Mouse (Mus musculus) ovary, postnatal 10 days (tissue): ENCODE data around the gene Gm9821.

Experiments
- DNase-seq: peaks from one replicate; pipeline ENCODE4 v3.0.0; 2022; ENCODE audit warnings: low spot score

The Gm9821 gene

DNA sequence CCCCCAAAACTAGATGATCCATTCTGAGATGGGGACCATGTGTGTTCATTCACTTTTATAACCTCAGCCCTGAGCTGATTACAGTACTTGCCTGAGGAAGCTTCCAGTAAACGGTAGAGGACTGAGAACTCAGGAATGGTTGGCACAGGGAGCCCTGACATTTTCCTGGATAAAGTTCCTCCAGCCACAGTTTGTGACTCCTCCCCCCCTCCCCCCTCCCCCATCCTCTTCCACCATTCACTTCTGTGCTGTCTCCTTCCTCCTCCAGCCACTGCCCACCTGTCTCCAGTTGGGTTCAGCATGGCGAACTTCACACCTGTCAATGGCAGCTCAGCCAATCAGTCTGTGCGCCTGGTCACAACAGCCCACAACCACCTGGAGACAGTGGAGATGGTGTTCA is 18.6 kb upstream of the Gm9821 start, which contains the start of gene Chrm4:
Gene Chrm4 (plus strand): TSS at position 301 of the 400 bp plus-strand sequence.
- DNase-seq, result no peak

- no peak for DNase-seq
These were observed 17.5 kb upstream of the Gm9821 start for GRCm38 (mm10) chr2:91927826-91928533.

DNA sequence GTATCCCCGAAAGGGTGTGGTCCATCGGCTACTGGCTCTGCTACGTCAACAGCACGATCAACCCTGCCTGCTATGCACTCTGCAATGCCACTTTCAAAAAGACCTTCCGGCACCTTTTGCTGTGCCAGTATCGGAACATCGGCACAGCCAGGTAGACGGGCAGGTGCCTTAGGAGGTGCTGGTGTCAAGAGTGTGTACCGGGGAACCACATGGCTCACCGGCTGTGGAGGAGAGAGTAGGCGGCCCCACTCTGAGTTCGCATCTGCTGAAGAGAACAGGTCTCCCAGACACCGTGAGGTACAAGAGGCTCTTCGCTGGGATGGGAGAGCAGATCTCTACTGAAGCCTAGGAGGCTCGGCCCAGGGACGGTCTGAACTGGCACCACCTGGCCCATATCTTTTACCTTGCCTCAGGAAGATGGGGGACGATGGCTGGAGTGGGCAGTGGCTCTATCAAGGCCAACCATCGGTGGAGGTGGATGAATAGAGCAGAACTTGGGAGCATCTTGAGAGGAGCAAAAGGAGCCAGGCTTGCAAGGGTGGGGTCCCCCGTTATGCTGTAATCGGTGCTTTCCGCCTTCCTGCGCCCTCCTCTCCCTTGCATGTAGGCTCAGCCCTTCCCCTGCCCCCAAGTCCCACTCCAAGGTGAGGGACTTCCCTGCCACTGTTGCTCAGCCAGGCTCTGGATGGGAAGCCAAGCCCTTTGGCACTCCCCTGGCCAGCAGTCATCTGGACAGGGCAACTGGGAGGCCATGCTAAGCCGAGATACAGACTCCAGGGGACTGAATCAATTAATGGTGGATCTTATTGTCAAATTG is 16.8 kb upstream of the Gm9821 start:
- no peak for DNase-seq

DNA sequence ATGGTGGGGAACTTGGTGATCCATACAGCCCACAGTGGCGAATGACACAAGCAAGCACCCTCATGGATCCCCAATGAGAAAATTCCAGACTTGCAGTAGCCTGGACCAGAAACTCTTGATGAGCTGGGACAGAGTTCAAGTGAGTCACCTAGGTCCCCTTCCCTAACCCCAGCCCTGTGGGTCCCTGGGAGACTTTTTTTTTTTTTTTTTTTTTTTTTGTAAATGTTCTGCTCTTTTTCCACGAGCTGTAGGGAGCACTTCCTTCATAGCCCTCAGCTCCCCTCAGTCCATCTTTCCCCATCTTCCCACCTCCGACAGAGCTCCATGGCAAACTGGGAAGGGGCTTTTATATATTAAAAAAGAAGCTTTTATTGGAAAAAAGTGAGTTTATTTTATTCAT is 16.0 kb upstream of the Gm9821 start:
- no peak for DNase-seq

GRCm38 (mm10) chr2:91929936-91930335 is 15.6 kb upstream of the Gm9821 start:
- no peak for DNase-seq

DNA sequence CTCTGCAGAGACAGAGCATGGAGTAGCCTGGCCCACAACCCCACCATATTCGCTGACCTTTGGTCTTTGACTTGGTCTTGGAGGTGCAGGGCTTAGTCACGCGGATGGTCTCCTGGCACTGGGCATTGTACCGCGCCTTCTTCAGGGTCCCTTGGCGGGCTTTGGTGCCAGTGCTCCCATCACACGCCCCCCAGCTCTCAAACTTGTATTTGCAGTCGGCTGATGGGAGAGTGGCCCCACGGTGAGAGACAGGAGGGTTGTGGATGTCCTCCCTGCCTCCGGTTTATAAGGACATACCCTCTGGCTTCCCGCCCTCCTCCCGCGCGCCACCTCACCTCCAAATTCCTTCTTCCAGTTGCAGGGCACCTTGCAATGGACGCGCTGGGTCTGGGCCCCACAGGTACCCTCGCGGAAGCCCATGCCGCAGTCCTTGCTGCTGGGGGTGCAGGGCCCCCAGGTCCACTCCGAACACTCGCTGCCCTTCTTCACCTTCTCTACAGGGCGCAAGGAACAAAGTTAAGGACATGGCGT is 14.7 kb upstream of the Gm9821 start:
- no peak for DNase-seq

DNA sequence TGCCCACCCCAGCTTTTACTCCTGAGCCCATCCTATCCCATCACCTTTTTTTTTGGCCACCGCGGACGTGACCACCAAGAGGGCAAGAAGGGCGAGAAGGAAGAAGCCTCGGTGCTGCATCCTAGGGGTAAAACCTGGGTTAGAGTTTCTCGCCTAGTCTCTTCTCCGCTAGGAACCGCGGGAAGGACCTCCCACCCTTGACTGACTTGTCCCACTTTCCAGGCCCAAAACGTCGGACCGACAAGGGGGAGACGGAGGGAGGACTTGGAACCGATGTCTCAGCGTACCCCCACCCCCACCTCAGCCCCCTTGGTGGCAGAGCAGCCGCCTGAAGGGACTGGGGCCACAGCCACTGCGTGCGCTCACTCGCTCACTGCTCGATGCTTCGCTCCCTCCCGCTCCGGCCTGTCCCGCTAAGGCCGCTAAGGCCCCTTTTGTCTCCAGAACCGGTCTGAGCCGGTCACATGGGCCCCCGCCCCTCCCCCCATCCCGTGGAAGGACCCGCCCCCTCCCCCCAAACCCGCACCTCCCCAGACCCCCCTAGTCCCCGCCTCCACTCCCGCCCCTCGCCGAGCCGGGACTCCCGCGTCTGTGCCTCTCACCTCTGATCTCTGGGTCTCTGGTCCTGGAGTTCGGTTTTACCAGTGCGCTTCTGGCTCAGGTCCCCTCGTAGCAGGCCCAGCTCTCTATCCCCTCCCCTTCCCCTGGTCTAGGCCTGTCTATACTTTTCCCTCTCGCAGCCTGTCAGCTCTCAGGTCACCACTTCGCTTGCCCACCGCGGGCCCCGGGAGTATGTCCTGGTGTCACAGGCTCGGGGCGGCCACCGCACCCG is 14.0 kb upstream of the Gm9821 start:
- DNase-seq, result peak; percentile 60

DNA sequence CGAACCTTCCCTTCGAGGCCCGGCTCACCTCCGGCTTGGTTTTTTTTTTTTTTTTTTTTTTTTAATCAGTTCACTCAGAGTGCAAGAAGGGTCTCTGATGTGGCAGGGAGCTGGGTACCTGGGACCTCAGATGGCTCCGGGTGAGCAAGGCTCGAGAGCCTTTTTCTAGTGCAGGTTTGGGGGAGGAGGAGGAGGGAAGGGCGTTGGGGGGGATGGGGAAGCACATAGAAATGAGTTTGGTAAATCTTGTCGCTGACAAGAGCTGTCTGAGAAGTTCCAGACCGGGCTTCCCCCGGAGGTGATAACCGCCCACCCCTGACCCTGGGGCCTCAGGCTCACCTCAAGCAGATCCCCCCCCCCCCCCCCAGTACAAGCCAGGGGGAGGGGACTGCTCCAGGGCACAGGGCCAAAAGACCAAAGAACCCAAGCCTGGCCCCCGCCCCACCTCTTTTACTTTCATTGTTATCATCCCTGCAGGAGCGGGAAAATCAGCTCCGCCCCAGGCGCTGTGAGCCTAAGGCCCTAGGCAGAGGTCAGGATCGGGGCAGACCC is 13.3 kb upstream of the Gm9821 start, which contains the start of gene Mdk:
Gene Mdk (minus strand): TSS at position 138 of the 552 bp plus-strand sequence.
- no peak for DNase-seq

- DNase-seq, result no peak
These were observed 12.7 kb upstream of the Gm9821 start for GRCm38 (mm10) chr2:91932737-91933350.

DNA sequence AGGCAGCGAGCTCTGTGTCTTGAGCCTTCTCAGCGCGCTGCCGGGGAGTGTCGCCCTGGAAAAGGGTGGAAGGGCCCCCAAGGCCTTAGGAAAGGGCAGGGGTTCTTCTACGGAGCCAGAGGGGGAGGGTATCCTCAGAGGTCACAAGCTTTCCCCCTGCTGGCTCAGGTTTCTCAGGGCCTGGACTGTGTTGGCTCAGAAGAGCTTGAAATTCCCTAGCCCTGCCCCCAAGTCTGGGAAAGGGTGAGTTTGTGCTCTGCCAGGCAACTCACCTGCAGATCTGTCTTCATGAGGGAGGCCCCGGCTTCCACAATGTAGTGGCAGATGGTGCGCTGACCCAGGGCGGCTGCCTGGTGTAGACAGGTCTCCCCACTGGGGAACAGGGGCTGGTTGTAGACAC is 12.0 kb upstream of the Gm9821 start:
- DNase-seq, result no peak

- DNase-seq, result no peak
These were observed 11.5 kb upstream of the Gm9821 start for GRCm38 (mm10) chr2:91934016-91934415.

DNA sequence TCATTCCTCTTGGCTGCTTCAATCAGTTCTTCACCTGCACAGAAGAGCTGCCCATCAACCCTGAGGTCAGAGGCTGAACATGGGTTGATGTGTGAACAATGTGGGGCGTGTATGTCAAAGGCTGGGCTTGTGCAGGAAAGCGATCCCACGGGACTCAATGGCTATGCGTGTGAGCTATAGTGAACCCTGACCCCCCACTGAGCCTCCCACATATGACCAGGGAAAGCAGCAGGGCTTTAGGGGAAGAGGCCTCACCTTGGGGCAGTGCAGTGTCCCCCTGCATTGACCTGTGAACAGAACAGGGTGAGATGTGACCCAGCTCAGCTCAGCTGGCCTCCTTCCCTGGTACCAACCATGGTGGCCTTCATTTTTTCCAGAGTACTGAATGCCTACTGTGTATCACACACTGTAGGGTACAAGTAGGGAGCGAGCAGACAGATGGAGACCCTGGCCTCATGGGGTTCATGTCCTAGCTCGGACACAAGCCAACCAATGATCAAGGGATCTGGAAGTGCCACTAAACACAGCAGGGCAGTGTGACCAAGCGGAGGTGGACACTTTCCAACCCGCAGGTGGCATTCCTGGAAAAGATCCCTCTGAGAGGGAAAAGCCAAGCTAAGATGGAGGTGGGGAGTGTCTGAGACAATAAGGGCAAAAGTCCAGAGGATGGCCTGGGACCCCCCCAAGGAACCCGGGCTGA is 10.5 kb upstream of the Gm9821 start:
- DNase-seq, result no peak

GRCm38 (mm10) chr2:91936154-91936553 is 9.3 kb upstream of the Gm9821 start:
- no peak for DNase-seq

- DNase-seq, result no peak
These were observed 6.1 kb upstream of the Gm9821 start for GRCm38 (mm10) chr2:91939303-91939935.

GRCm38 (mm10) chr2:91942356-91942755 is 3.1 kb upstream of the Gm9821 start:
- DNase-seq, result no peak

- DNase-seq, result peak; percentile 57
These were observed 1.1 kb upstream of the Gm9821 start for GRCm38 (mm10) chr2:91944170-91944950.

- DNase-seq, result no peak
These were observed 1.3 kb downstream of the Gm9821 start for GRCm38 (mm10) chr2:91946836-91947235.

DNA sequence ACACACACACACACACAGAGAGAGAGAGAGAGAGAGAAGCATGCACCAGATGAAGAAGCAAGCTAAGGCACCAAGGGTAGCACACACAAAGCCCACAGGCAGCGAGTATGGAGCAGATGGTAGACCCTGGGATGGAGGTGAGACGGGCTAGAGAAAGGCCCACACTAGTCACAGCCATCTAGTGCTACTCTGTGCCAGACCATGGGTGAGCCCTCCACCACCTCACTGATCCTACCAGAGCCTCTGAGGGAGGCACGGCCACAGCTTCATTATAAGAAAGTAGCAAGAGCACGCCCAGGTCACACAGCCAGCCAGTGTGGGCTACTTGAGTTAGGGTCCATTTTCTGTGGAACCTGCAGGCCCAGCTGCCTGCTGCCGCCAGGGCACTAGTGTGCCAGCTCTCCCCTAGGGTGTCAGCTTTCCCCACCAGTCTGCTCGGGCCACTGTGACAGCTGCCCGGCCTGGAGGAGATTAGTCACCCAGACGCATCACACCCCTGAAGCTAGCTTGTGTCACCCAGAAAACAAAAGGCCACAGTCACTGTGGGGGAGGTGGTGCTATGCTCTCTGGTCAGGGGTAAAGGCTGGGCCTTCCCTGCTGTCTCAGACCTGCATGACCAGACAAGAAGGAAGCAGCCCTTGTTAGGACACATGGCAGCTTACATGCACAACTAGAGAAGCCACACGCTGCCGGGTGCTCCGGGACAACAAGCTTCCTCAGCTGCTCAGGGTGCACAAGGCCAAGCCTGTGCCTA is 2.1 kb downstream of the Gm9821 start:
- no peak for DNase-seq

GRCm38 (mm10) chr2:91948151-91948509 is 2.6 kb downstream of the Gm9821 start:
- DNase-seq, result no peak
